Mouse (Mus musculus): ENCODE results near the gene Trio. TPM values are rescaled to one million over a fixed set of nuclear protein-coding genes. Genes with fewer than 3 reads are reported as not detected.
A peak's percentile ranks its signal among the peaks of the same experiment; 100 is the strongest.

Trio gene
- polyA plus RNA-seq, 1 experiment from 2014 or later = 44.7 TPM

GRCm38 (mm10) chr15:27795942-27796867, 229.4 kb downstream of the Trio start:
- H3K27ac ChIP-seq (replicated peaks) = peak overlapping the region; percentile 70
- WGBS = 85% methylated on average over 22 of the region's 22 CpGs
- H3K4me3 ChIP-seq = no peak overlapping the region
- H3K4me2 ChIP-seq (replicated peaks) = no peak overlapping the region
- peaks cover 56% of the 10 kb centered on the region for H3K4me1 ChIP-seq
- H3K9me3 ChIP-seq = no peaks in the 10 kb centered on the region
- no peak for ATAC-seq (replicated peaks)
- H3K9ac ChIP-seq (replicated peaks) = no peak overlapping the region
- peaks cover 10% of the 10 kb centered on the region; the same call in 1 of the 2 replicates for H3K36me3 ChIP-seq
- H3K27me3 ChIP-seq = no peaks in the 10 kb centered on the region

GRCm38 (mm10) chr15:27793284-27793683, 232.4 kb downstream of the Trio start:
- no peaks in the 10 kb centered on the region for H3K9me3 ChIP-seq
- H3K36me3 ChIP-seq = no peaks in the 10 kb centered on the region
- peak overlapping the region; percentile 59 for H3K27ac ChIP-seq (replicated peaks)
- no peak for ATAC-seq (replicated peaks)
- WGBS = 38% methylated on average over 6 of the region's 6 CpGs
- 0 out of 2 replicates have a peak overlapping the region, but pooled peaks have one; percentile 3 for H3K9ac ChIP-seq (replicated peaks)
- H3K4me1 ChIP-seq = peaks cover 65% of the 10 kb centered on the region
- no peaks in the 10 kb centered on the region for H3K27me3 ChIP-seq
- H3K4me3 ChIP-seq = no peak overlapping the region
- H3K4me2 ChIP-seq (replicated peaks) = no peak overlapping the region

- WGBS = 59% methylated on average over 11 of the region's 11 CpGs
- Histone ChIP-seq H3K9me3 (no peaks in the 10 kb centered on the region), H3K27me3 (no peaks in the 10 kb centered on the region), H3K36me3 (no peaks in the 10 kb centered on the region), H3K9ac (replicated peaks) (no peak overlapping the region), H3K4me1 (peaks cover 65% of the 10 kb centered on the region), H3K4me3 (no peak overlapping the region), H3K27ac (replicated peaks) (no peak overlapping the region), H3K4me2 (replicated peaks) (no peak overlapping the region)
- ATAC-seq (replicated peaks) = no peak
These were observed 233.2 kb downstream of the Trio start for GRCm38 (mm10) chr15:27792473-27792872.

DNA sequence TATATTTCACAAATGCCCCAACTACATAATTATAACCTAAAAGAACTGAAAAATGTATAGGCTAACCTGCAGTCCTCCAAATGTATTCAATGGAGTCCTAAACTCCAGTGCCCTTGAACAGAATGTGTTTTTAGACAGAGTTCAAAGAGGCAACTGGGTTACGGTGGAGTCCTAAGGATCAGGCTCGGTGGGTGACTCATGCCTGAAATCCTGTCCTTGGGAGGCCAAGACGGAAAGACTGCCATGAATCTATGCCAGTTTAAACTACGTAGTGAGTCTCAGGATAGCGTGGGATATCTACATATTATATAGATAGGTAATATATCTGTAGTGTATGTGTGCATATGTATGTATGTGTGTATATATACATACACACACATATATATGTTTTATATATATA, 234.5 kb downstream of the Trio start:
- no peaks in the 10 kb centered on the region for H3K9me3 ChIP-seq
- no peaks in the 10 kb centered on the region for H3K36me3 ChIP-seq
- 92% methylated on average over 5 of the region's 5 CpGs for WGBS
- H3K27ac ChIP-seq (replicated peaks) = no peak overlapping the region
- H3K4me3 ChIP-seq = no peak overlapping the region
- ATAC-seq (replicated peaks) = no peak
- H3K9ac ChIP-seq (replicated peaks) = no peak overlapping the region
- H3K4me2 ChIP-seq (replicated peaks) = no peak overlapping the region
- H3K27me3 ChIP-seq = no peaks in the 10 kb centered on the region
- H3K4me1 ChIP-seq = peaks cover 66% of the 10 kb centered on the region

DNA sequence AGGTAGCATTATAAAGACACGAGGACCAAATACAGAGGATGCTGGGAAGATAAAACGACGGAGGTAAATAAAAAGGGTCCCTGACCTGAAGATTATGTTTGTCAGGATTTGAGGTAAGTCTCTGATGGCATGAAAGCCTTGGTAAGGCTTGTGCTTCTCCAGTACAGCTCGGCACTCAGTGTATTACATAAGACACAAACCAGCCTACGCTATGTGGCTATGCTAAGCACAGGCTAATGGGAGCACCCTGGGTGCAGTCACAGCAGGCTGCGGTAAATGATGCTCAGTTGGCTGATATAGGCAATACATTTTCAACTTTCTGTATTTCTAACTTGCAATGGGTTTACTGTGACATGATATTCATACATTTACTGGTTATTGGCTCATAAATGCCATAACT, 234.9 kb downstream of the Trio start:
- Histone ChIP-seq H3K27me3 (no peaks in the 10 kb centered on the region), H3K4me2 (replicated peaks) (no peak overlapping the region), H3K9me3 (no peaks in the 10 kb centered on the region), H3K9ac (replicated peaks) (no peak overlapping the region), H3K27ac (replicated peaks) (no peak overlapping the region), H3K4me3 (no peak overlapping the region), H3K36me3 (no peaks in the 10 kb centered on the region), H3K4me1 (peaks cover 69% of the 10 kb centered on the region)
- no peak for ATAC-seq (replicated peaks)
- WGBS = 92% methylated on average over 6 of the region's 6 CpGs

DNA sequence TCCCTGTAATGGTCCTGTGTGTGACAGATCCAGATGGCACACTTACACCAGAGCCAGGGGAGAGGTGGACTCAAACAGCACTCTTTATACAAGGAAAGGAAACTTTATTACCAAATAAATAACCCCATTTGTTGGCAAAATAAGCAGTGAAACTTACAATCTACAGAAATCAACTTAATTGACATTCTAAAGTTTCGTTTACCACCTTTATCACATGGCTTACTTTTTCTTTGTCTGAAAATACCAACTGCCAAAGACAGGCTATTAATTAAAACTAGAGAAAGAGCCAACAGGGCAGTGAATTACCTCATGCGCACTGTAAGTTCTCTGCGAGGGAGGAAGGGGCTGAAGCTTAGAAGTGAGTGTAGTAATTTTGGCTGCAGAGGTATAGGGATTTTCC, 236.3 kb downstream of the Trio start:
- no peaks in the 10 kb centered on the region for H3K9me3 ChIP-seq
- no peaks in the 10 kb centered on the region for H3K27me3 ChIP-seq
- peak overlapping the region; percentile 73 for H3K27ac ChIP-seq (replicated peaks)
- WGBS = 20% methylated on average over 3 of the region's 3 CpGs
- H3K4me3 ChIP-seq = no peak overlapping the region
- no peak overlapping the region for H3K9ac ChIP-seq (replicated peaks)
- no peak overlapping the region for H3K4me2 ChIP-seq (replicated peaks)
- ATAC-seq (replicated peaks) = no peak
- no peaks in the 10 kb centered on the region for H3K36me3 ChIP-seq
- H3K4me1 ChIP-seq = peaks cover 81% of the 10 kb centered on the region

DNA sequence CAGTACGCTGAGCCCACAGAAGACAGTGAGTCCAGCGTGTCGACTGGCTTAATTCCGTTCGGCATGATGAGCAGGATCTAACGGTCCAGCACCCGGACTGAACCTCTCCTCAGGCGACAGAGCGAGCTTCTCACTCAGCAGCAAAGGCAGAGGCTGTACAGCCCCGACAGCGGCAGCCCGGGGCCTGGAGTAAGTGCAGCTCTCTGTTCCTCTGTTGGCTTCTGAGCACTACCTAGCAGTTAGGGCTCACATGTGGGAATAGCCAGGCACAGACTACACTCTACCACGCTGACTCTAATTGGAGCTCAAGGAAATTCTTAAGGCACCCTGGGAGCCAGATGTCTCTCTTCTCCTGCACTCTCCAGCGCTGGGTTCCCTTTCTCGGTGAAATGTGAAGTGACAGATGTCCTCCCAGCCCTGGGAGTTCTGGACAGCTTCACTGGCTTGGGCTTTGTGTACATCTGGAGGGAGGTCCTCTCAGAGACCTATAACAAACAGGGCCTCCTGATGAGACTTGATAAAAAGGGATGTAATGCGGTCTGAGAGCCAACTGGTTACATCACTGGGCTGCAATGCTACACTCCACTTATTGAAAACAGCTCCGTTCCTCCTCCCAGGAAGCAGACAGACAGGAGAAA, 237.4 kb downstream of the Trio start:
- Histone ChIP-seq H3K9ac (replicated peaks) (peak overlapping the region; percentile 34), H3K27ac (replicated peaks) (peak overlapping the region; percentile 73), H3K27me3 (no peaks in the 10 kb centered on the region), H3K4me2 (replicated peaks) (peak overlapping the region; percentile 24), H3K4me3 (peak overlapping the region; percentile 14), H3K9me3 (no peaks in the 10 kb centered on the region), H3K4me1 (peaks cover 85% of the 10 kb centered on the region), H3K36me3 (no peaks in the 10 kb centered on the region)
- peak; percentile 30 for ATAC-seq (replicated peaks)
- WGBS = 8% methylated on average over 17 of the region's 17 CpGs

DNA sequence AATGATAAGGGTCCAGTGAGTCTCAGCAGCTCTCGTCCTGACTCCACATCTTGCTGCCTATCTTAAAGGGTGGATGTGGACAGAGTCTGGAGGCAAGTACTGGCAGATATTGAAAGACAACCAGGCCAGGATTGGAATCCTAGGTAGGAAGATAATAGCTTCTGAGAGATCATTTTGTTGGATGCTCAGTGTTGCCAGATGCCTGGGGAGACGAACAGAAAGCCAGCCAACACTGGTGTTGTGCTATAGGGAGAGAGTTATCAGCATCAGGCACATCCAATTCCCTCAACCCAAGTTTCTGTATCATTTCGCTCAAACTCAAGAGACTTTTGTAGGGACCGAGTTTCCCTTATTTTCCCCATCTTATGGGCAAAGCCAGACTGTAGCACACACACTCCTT, 238.5 kb downstream of the Trio start:
- no peak overlapping the region; the same call in 1 of the 2 replicates for H3K27ac ChIP-seq (replicated peaks)
- H3K4me2 ChIP-seq (replicated peaks) = no peak overlapping the region
- peaks cover 85% of the 10 kb centered on the region for H3K4me1 ChIP-seq
- H3K36me3 ChIP-seq = no peaks in the 10 kb centered on the region
- ATAC-seq (replicated peaks) = no peak
- peak overlapping the region; percentile 14; the same call in 1 of the 2 replicates for H3K4me3 ChIP-seq
- H3K27me3 ChIP-seq = no peaks in the 10 kb centered on the region
- H3K9ac ChIP-seq (replicated peaks) = no peak overlapping the region
- 66% methylated on average over 4 of the region's 4 CpGs for WGBS
- H3K9me3 ChIP-seq = no peaks in the 10 kb centered on the region

DNA sequence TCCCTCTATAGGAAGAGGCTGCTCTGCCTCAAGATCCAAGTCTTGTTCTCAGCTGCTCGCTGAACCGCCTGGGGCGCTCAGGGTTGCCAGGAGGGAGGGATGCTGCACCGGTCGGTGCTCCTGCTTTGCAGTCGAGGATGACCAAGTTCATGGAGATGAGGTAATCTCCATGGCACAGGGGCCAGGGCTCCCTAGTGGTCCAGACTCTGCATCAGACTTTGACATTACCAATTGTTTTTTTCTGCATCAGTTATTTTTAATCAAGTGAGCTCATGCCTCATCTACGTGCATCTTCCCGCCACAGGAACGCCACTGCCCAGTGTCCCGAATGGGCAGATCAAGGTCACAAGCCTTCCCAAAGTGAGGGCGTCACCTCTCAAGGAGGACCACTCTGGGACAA, 239.2 kb downstream of the Trio start:
- 43% methylated on average over 11 of the region's 11 CpGs for WGBS
- Histone ChIP-seq H3K4me2 (replicated peaks) (0 out of 2 replicates have a peak overlapping the region, but pooled peaks have one; percentile 7), H3K27ac (replicated peaks) (0 out of 2 replicates have a peak overlapping the region, but pooled peaks have one; percentile 9), H3K9ac (replicated peaks) (no peak overlapping the region), H3K36me3 (no peaks in the 10 kb centered on the region), H3K9me3 (no peaks in the 10 kb centered on the region), H3K4me1 (peaks cover 88% of the 10 kb centered on the region), H3K4me3 (no peak overlapping the region), H3K27me3 (no peaks in the 10 kb centered on the region)
- no peak for ATAC-seq (replicated peaks)

DNA sequence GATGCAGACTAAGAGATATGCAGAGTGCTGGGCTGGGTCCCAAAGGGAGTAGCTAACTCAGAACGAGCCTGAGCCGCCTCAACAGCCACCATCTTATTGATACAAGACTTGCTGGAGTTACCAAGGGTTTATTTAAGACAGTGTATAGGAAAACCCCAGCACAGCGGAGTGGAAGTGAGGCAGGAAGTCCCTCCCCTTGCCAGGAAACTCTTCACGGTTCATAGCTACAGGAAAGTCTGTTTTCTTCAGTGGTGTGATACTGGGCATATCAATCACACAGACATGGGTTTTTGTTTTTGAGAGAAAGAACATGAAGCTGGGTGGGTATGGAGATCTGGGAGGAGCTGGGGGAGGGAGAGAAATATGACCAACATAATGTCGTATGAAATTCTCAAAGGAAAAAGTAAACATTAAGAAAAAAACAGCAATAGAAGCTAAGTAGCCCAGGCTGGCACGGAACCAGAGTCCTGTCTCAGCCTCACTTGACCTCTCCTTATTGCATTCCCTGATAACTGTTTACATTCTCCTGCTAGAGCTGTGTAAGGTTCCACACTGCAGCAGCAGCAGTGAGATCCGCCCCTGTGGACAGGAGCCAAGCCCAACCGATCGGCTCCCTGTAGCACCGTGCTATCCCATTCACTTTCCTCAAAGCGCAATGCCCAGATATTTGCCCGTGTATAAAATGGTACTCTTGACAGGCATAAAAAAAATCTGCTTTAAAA, 240.2 kb downstream of the Trio start:
- no peak overlapping the region for H3K4me3 ChIP-seq
- H3K9me3 ChIP-seq = no peaks in the 10 kb centered on the region
- H3K9ac ChIP-seq (replicated peaks) = no peak overlapping the region
- H3K4me1 ChIP-seq = peaks cover 92% of the 10 kb centered on the region
- peak overlapping the region; percentile 12; the same call in 1 of the 2 replicates for H3K4me2 ChIP-seq (replicated peaks)
- H3K36me3 ChIP-seq = no peaks in the 10 kb centered on the region
- 0 out of 2 replicates have a peak, but pooled peaks have one; percentile 26 for ATAC-seq (replicated peaks)
- no peaks in the 10 kb centered on the region for H3K27me3 ChIP-seq
- peak overlapping the region; percentile 50; the same call in 1 of the 2 replicates for H3K27ac ChIP-seq (replicated peaks)
- 39% methylated on average over 12 of the region's 12 CpGs for WGBS

DNA sequence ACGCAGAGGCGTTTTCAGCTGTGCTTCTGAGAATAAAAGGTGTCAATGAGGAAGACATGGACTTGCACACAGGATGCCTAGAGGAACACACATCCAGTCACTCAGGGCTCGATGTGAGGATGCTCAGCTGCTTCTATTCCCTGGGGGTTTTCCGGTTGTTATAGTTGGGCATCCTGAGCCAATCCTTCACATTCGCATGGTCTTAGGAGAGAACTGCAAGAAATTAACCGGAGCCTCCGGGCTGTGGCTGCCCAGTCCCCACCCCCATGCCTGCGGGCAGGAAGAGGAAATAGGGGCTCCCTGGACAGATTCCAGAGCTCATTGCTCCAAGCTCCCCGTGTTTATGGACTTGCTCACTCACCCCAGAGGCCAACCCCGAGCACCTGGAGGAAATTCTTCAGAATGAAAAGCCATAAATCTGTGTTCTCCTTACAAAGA, 241.5 kb downstream of the Trio start:
- H3K9ac ChIP-seq (replicated peaks) = no peak overlapping the region
- no peak overlapping the region for H3K4me3 ChIP-seq
- no peaks in the 10 kb centered on the region for H3K36me3 ChIP-seq
- WGBS = 24% methylated on average over 10 of the region's 10 CpGs
- peaks cover 90% of the 10 kb centered on the region for H3K4me1 ChIP-seq
- no peaks in the 10 kb centered on the region for H3K27me3 ChIP-seq
- H3K27ac ChIP-seq (replicated peaks) = peak overlapping the region; percentile 75
- no peaks in the 10 kb centered on the region for H3K9me3 ChIP-seq
- no peak for ATAC-seq (replicated peaks)
- peak overlapping the region; percentile 22; the same call in 1 of the 2 replicates for H3K4me2 ChIP-seq (replicated peaks)

Measured in forebrain, embryonic 15.5 days (tissue).